Mouse (Mus musculus): ENCODE measurements around the gene Pycr2.

DNA sequence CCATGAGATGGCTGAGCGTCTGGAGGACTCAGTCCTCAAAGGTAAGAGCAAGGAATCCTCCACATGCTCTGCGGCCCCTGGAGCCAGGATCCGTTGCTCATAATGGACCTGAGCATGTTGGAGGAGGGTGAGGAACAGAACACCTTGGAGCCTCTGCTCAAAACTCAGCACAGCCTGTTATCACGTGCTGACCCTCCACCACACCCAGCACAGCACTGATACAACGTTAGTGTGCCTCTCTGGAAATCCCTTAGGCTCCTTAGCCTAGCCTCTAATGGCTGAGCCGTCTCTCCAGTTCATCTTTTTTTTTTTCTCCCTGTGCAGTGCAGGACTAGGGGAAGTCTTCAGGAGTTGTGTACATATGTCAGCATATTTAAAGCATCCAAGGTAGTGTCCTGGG lies 44.1 kb upstream of the Pycr2 start:
- no peak for TF ChIP-seq EP300 (optimal IDR thresholded peaks at IDR 0.05)
- no peak for TF ChIP-seq CTCF (IDR thresholded peaks at IDR 0.05; ENCODE audit: low read depth)

All from stomach, postnatal 0 days (tissue).